Mouse (Mus musculus) left cerebral cortex, postnatal 36 days (tissue): ENCODE measurements around the gene Gm28053. TPM values are rescaled to one million over a fixed set of nuclear protein-coding genes. Genes with fewer than 3 reads are reported as not detected.

ENCODE experiments used
- DNase-seq, 2 experiments: peaks; one replicate each; pipeline ENCODE4 v3.0.0; 2021 to 2022; ENCODE audit warnings: low spot score in 2 of 2, mixed read lengths in 1 of 2
- intact Hi-C: fragments of 180-260 bp; cut with DNase I; formaldehyde crosslinking; loops from one replicate; pipeline ENCODE4 v1.15.1; 2025
- total RNA-seq, 2 experiments: library from RNA; stranded (reverse); gene quantifications; 2 replicates each; pipeline ENCODE4 v1.2.3; 2021

Gm28053 gene
- total RNA-seq, 2 experiments from 2014 or later = not detected

- intact Hi-C loops = no loop called here
- DNase-seq = no peak
Measured at GRCm38 (mm10) chr6:48687077-48687476, 31.3 kb upstream of the Gm28053 start.

GRCm38 (mm10) chr6:48689320-48689719 lies 29.1 kb upstream of the Gm28053 start:
- no peak for DNase-seq
- intact Hi-C loops = no loop called here

GRCm38 (mm10) chr6:48692962-48693361 lies 25.4 kb upstream of the Gm28053 start:
- intact Hi-C loops = no loop called here
- DNase-seq = no peak

- DNase-seq = no peak
- intact Hi-C loops = no loop called here
Measured at GRCm38 (mm10) chr6:48696830-48697554, 21.4 kb upstream of the Gm28053 start.

GRCm38 (mm10) chr6:48697555-48697930 lies 20.9 kb upstream of the Gm28053 start:
- intact Hi-C loops = no loop called here
- DNase-seq = no peak

- DNase-seq = no peak
- intact Hi-C loops = no loop called here
Measured at GRCm38 (mm10) chr6:48698066-48698856, 20.1 kb upstream of the Gm28053 start.

GRCm38 (mm10) chr6:48698888-48699287 lies 19.5 kb upstream of the Gm28053 start:
- intact Hi-C loops = no loop called here
- DNase-seq = no peak

- intact Hi-C loops = no loop called here
- DNase-seq = no peak
Measured at GRCm38 (mm10) chr6:48700251-48701075, 17.9 kb upstream of the Gm28053 start.

- DNase-seq = no peak
- intact Hi-C loops = no loop called here
Measured at GRCm38 (mm10) chr6:48702146-48702545, 16.3 kb upstream of the Gm28053 start.

- intact Hi-C loops = no loop called here
- DNase-seq = no peak
Measured at GRCm38 (mm10) chr6:48702601-48703000, 15.8 kb upstream of the Gm28053 start.

- intact Hi-C loops = no loop called here
- DNase-seq = no peak
Measured at GRCm38 (mm10) chr6:48704146-48704545, 14.3 kb upstream of the Gm28053 start.

GRCm38 (mm10) chr6:48706130-48706529 lies 12.3 kb upstream of the Gm28053 start:
- DNase-seq = no peak
- intact Hi-C loops = no loop called here

- intact Hi-C loops = no loop called here
- DNase-seq = no peak
Measured at GRCm38 (mm10) chr6:48720326-48720725, 1.9 kb downstream of the Gm28053 start.

GRCm38 (mm10) chr6:48723468-48723867 lies 5.1 kb downstream of the Gm28053 start:
- no peak for DNase-seq
- intact Hi-C loops = no loop called here

GRCm38 (mm10) chr6:48725476-48725875 lies 7.1 kb downstream of the Gm28053 start:
- DNase-seq = peak in 1 of 2 experiments; percentile 9
- intact Hi-C loops = no loop called here

GRCm38 (mm10) chr6:48727761-48728160 lies 9.4 kb downstream of the Gm28053 start:
- DNase-seq = no peak
- intact Hi-C loops = no loop called here

- no peak for DNase-seq
- intact Hi-C loops = no loop called here
Measured at GRCm38 (mm10) chr6:48732864-48733304, 14.5 kb downstream of the Gm28053 start.

- intact Hi-C loops = no loop called here
- DNase-seq = no peak
Measured at GRCm38 (mm10) chr6:48733660-48734059, 15.3 kb downstream of the Gm28053 start.

GRCm38 (mm10) chr6:48737053-48737452 lies 18.6 kb downstream of the Gm28053 start:
- no peak for DNase-seq
- intact Hi-C loops = no loop called here

GRCm38 (mm10) chr6:48737688-48738087 lies 19.3 kb downstream of the Gm28053 start:
- DNase-seq = no peak
- intact Hi-C loops = no loop called here
